Mouse (Mus musculus) heart, postnatal 4 days (tissue): ENCODE data around the gene Ets1. TPM values are rescaled to one million over a fixed set of nuclear protein-coding genes. Genes with fewer than 3 reads are reported as not detected.

ENCODE experiments used
- DNase-seq: peaks from one replicate; pipeline ENCODE4 v3.0.0; 2021
- total RNA-seq, 2 experiments: library from RNA; stranded (reverse); gene quantifications; 2 replicates each; pipeline ENCODE4 v1.2.3; 2021

Ets1 gene
- total RNA-seq, result 100 to 1,000 TPM in 1 of 2 experiments, 10 to 100 TPM in 1; 97.5 to 106 TPM

DNA sequence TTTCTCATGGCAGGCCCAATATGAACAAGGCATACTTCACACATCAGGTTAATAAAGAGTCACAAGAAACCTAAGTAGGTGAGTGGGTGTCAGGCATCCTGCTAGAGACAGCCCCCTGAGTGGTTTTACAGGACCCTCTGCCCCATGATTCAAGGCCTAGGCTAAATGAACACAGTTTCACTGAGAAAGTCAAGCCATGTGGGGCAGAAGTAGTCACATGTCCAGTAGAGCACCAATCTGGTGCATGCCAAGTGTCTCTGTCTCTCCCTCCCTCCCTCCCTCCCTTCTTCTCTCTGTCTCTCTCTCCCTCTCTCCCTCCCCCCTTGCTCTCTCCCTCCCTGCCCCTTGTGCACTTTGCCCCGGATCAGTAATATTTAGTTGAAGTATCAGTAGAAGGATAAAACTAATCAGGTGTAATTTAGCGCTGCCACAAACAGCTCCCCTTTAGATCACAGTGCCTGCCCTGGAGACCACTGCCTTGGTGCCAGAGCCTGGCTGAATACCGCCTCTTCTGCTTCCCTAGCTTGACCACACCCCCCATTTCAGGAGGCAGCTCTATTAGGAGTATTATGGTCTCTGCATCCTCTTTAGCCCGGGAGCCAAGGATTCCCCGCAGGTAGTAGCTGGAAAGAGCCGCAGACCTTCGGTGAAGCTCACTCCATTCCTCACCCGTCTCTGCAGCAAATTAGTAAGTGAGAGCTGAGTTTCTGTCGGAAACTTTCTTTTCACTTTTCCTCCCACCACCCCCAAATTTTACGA is at the start of gene Ets1:
TSS of gene Ets1 (plus strand) at position 595 of the 759 bp plus-strand sequence.
- DNase-seq, result peak; percentile 45

DNA sequence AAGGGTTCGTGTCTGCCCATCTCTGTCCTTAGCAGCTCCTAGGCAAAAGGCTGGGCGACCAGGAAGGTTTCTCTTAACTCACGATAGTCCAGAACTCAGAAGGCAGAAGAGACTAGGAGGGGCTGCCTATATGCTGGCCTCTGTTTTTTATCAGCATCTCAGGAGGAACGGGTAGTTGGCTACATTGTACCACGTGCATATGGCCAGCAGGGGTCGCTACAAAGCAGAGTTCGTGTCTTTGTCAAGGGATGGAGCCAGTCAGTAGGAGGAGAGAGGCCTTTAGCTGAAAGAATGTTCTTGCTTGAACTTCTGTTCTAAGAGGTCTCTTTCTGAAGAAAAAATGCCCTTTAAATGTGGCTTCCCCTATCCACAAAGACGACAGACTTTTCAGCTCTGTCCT is 46.1 kb upstream of the Ets1 start:
- DNase-seq, result peak; percentile 91

DNA sequence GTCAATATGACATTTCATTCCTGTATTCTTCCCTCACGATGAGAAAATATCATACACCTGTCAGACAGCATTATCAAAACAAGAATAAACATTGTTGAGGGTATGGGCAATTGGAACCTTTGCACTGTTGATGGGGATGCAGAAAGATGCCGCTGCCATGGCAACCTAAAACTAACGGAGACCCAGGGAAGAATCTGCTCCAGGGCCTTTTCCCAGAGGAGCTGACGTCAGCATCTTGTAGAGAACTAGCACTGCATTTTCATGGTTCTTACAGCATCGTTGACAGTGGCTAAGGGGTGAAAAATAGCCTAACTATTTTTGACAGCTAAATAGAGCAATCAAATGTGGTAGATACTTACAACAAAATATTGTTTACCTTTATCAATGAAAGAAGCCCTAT is 45.5 kb upstream of the Ets1 start:
- DNase-seq, result no peak

DNA sequence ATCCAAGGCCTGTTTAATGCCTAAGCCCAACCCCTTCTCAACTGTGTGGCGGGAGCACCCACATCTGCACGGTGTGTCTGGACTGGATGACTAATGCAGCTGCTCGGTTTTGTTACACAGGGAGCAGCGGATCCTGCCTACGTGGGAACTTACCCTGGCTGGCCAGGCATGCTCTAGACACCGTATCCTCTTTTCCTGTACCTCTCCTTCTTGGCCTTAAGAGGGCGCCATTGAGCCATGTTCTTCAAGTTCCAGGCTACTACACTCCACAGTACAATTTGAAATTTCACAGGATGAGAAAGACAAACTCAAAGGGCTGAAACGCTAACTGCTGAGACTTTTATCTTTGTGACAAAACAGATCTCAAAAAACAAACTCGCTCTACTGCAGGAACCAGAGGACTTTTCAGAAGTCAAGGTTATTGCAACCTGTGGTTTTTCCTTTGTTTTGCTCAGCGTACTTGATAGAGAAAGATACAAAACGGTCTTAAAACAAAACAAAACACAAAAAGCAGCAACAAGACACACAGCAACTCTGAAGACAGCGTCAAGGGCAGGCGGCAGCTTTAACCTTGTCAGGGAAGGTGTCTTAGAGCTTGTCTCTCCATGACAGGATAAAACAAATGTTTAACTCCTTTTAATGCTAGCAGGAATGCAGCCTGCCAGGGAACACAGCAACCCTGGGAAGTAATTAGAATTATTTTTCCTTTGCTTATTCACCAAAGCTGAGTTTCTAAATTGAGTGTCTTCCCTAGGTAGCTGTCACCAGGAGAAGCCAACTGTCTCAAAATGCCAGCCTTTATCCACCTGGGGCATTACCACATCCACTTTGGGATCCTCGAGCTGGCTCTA is 44.1 kb upstream of the Ets1 start:
- peak; percentile 75 for DNase-seq

DNA sequence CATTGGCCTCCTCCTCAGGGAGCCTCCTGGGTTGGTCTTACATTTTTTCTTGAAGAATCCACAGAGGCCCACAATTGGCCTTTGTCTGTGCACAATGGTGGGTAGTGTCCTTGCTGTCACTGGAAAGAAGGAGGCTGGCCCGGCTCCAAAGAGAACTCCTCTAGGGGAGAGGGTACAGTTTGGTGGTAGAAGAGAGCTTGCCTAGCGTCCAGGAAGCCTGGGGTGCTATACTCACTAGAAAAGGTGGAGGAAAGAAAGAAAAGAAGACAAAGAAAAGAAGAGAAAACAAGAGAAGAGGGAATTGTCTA is 43.5 kb upstream of the Ets1 start:
- DNase-seq, result no peak

DNA sequence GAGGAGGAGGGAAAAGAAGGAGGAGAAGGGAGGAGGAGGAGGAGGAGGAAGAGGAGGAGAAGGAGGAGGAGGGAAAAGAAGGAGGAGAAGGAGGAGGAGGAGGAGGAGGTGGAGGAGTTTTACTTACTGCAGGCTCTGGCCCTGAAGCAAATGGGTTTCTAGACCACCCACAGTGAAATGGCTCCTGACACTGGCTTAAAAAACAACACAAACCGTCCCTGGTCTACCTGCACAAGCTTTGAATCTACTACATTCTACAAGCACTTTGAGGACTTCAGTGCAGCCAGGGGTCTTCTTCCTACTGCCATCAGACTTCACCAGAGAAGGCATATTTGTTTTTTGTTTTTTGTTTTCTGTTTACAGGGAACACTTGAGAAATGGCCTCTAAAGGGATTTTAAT is 42.2 kb upstream of the Ets1 start:
- no peak for DNase-seq

DNA sequence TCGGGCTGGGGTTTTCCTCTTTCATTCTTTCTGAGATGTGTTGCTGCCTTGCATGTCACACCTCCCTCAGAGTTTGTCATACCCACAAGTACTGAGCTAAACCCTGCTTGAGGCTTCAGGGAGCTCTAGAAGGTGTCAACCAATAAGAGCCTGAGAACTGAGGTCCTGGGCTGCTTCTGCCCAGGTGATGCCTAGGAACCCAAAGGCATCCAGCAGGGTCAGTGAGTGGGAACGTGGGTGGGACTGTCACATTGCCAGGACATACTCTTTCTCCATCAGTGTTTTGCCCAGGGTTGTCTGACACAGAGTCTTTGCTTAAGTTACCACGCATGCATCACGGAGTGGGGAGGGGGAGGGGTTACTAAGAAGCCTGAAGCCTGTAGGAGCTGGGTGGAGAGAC is 41.7 kb upstream of the Ets1 start:
- DNase-seq, result no peak

DNA sequence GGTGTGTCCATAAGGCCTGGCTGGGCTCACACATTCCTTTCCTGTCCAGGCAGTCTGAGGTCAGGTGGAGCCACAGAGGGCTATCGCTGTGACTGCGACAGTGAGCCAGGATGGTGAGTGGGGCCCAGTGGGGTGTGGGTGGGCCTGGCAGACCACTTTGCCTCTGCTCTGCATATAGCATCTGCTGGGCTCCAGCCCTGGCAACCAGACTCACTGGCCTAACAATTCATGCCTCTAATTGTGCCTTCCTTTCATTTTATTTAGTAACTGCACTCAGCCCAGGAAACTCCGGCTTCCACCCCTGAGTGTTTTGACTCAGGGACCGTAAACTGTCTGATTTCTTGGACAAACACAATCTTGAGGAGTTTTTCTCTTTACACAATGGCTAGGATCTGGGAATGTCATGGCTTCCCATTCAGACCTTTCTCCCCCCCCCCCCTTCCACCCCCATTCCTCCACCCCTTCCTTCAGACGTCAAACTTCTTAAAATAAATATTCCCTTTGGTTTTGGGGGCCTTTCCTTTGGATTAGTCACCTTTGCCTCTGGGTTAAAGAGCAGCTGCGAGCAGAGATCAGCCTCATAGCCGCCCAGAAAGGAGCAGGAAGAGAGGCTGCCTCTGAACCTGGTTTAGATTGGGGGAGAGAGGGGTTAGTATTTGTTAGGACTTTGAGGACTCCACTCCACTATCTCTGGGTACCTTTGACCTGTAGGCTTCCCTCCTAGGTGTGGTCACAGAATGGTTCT is 40.8 kb upstream of the Ets1 start:
- no peak for DNase-seq

DNA sequence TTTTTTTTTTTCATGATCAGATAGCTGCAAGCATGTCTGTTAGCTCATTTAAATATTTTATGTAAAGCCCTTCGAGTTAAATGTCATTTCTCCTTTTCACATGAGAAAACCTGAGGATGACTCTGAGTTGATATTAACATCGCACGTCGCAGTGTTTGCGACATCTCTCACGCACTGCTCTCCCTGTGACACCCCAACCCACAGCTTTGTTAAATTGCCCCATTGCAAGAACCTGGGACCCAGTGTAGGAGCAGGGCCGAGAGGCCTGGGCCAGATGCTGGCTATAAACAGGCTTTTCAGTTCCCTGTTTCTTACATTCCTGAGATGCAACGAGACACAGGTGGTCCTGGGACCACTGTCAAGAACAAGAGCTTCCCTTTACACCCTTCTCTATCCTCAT is 39.7 kb upstream of the Ets1 start:
- DNase-seq, result no peak

DNA sequence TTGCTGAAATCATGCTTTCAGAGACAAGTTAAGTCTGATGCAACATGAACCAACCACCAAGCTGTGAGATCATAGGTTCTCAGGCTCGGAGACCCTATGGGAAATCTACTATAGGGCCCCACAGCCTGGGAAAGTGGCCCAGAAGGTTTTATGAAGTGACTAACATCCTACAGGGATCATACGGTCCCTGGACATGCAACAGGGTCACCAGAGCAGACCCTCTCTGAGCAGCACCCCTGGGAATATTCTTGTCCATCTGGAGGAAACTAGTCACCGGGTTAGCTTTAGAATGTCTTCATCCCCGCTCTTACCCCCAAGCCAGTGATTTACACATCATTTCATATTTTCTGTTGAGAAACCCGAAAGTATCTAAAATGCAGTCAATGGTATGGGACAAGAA is 34.1 kb upstream of the Ets1 start:
- no peak for DNase-seq

DNA sequence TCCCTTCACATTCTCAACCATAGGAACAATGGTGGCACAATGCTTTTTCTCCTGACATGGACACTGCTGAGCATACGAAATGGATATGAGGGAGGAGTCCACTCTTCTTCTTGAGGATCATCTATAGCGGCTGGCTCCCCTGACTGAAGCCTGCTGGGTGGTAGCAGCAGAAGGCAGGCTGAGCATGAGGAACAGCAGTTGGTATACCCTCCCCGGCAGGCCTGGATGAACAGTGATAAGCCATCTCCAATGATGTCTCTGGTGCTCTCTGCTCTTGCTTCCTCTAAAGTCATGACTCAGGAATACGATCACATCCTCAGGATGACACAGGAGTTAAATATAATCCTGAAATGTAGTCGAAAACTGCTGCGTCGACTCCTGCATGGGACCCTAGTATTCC is 32.9 kb upstream of the Ets1 start:
- DNase-seq, result no peak

DNA sequence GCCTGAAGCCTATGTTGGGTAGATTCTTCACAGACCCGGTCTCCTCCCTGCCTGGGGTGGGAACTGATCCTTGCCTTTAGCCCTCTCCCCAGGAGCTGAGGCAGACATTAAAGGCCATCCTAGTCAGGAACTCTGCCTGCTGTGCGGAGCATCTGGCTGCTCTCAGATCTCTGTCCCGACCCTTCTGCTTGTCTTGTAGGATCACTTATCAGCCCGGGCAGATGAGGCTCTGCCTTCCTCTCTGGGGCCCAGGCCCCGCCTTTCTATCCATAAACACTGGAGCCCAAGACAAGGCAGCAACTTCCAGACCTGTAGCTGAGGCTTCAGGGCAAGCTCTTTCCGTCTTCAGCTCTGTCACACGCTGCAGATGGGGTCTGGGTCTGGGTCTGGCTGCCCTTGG is 28.8 kb upstream of the Ets1 start:
- no peak for DNase-seq

DNA sequence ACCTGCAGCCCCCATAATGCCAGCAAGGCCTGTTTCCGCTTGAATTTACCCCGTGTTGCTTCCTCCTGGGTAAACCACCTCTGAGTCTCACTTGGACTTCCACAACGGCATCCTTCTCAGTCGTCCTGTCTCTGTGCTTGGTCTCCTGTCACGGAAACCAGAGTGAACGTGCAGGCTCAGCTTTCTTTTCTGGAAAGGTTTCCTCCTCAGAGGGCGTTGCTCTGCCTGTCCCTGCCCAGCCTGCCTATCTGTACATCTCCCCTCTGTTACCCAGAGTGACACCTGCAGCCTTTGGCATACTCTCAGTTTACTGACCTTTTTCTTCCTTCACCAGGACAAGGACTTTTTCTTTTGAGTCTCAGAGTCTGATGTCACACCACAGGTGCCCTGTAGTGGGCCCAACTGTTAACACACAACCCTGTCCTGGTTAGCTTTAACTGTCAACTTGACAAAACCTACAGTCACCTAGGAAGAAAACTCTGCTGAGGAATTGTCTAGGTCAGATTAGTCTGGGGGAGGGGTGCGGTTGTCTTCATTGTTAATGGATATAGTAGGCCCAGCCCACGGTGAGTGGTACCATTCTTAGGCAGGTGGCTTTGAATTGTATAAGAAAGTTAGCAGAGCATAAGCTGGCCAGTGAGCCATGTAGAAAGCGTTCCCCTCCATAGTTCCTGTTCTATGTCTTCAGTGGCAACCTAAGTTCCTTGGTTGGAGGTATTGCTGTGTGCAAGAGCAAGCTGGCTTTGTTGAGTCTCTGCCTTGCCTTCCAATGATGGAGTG is 27.0 kb upstream of the Ets1 start:
- no peak for DNase-seq

DNA sequence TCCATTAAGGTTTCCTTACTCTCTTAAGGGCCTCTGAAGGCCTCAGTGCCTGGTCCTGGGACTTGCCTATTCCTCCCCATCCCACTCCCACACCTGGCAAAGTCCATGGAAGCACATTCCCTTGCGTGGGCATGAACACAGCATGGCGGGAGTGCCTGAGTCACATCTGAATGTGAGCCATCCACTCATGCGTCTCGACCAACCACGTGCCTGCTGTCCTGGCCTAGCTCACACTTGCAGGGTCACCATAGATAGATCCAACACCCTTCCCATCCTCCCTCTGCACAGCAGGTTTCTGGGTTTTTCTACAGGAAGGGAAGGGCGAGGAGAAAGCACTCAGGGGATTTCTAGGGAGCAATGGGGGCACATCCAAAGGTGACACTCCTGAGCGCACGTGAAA is 25.8 kb upstream of the Ets1 start:
- no peak for DNase-seq

DNA sequence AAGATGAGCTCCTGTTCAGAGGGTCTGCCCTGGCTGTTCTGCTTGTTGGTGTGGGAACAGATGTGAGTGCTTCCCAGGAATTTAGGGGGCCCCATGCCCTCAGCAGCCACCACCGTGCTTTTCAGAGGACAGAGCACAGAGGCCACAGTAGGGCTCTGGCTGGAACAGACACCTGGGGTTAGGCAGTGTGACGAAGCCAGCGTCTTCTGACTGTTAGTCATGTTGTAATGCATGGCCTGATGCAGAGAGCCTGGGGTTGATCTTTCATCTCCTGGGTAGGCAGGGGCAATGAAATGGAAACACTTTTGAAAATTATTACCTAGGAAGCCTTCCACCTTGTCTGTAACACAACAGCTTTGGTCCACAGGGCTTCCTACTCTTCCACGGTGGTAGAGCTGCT is 25.4 kb upstream of the Ets1 start:
- DNase-seq, result no peak

DNA sequence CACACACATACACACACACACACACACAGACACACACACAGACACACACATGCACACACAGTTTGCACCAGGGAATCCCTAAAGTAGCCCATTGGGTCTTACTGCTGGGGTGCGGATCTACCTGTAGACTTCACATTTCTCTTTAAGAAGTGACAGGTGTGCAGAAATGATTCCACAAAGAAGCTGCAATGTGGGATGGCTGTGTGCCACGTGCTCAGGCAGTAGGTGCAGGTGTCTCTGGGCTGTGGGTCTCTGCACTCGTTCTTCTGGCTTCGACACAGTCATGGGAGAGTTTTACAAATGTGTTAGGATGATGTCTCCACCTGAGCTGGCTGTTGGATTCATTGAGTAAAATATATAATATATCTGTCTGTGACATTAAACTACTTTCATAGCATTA is 24.7 kb upstream of the Ets1 start:
- no peak for DNase-seq

DNA sequence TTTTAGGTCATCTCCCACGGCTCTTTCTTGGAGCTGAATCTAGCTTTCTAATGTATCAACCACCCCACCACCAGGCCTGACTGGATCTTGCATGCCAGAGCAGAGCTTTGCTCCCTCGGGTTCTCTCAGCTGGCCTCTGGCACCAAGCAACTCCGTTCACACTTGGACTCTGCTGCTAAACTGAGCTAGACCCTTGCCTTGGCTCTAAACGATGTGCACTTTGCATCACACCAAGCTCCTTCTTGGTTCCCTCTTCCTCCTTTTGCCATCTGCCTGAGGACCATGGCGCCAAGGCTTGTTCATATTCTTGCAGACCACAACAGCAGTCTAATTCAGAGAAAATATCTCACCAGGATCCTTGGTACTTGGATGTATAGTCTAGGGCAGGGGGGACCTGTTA is 23.6 kb upstream of the Ets1 start:
- no peak for DNase-seq

DNA sequence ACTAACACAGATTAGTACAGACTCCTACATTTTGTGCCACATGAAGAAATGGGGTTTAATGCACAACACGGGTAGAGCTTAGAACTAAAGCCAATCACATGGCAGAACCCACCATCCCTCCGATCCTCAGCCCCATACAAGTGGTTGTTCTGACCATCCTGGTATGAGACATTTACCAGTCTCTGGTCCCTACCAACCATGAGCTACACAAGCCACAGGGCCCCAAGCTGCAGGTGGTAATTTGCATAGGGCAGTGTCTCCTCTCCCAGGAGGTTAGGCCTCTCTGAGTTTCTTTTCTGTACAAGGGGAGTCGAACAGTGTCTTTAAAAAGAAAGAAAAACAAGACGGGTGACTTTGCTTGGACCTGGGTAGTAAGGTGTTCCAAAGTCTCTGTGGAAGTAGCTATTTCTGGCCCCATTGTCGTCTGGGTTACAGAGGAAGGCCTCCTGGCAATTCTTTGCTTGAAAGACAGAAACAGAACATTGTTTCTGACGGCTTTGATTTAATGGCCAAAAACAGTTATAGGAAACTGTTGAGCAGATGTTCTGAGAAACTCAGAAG is 23.1 kb upstream of the Ets1 start:
- DNase-seq, result no peak

DNA sequence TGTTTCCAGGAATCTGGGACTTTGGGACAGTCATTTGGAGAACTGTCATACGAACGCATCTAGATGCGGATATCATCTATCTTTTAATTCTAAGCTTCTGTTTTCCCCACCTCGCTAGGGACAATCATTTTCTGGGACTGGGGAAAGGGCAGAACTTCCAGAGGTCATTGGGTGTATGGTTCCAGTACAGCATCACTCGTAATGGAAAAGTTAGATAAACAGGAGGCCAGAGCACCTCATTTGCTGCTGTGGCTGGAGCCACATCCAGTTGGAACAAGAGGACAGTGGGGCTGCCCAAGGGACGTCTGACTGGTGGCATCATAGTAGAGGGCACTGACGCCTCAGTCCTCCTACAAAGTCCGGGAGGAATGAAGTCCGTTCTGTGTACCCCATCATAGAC is 21.8 kb upstream of the Ets1 start:
- no peak for DNase-seq

DNA sequence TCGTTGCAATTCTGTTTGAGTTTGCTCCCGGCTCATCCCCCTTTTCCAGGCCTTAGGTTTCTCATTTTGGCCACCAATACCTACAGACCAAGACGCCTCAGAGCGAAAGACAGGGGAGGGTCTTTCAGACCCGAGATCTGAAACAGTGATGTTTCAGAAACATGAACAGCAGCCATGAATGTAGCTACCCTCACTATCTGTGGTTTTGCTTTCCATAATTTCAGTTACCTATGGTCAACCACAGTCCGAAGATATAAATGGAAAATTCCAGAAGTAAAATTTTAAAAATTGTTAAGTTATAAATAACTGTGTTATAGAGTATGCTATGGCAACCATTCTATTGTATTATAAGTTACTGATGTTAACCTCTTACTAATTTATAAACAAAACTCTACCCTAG is 20.6 kb upstream of the Ets1 start:
- DNase-seq, result no peak

DNA sequence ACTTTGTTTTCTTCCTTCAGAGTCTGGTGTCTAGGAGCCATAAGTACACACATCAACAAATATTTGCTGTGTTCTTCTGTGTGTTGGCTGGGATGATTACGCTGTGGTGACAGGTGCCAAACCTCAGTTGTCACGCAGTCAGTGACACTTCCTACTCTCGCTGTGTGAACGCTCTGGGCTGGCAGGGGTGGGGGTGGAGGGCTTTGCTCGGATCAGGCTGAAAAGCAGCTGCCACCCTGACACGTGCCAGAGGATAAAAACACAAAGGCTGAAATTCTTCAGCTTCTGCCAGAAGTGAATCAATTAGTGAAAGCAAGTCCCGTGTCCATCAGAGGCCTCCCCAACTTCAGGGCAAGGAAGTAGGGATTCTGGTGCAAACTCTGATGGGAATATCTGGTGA is 20.0 kb upstream of the Ets1 start:
- DNase-seq, result no peak
